Mouse (Mus musculus) myocyte (in vitro differentiated cells): ENCODE data around the gene Fkbp15.

Source experiments
- CEBPB ChIP-seq: IDR thresholded peaks from 2 replicates; pipeline ENCODE4 v1.6.1; 2011; ENCODE audit warnings: mild to moderate bottlenecking, moderate library complexity; ENCODE audit not compliant: poor library complexity, insufficient read depth, severe bottlenecking
- POLR2A ChIP-seq: IDR thresholded peaks from one replicate; pipeline ENCODE4 v1.6.1; 2011; ENCODE audit warnings: low read depth, mild to moderate bottlenecking, control low read depth, moderate library complexity; ENCODE audit not compliant: insufficient read length
- TCF12 ChIP-seq: IDR thresholded peaks from one replicate; pipeline ENCODE4 v1.6.1; 2011; ENCODE audit warnings: mild to moderate bottlenecking, control low read depth; ENCODE audit not compliant: poor library complexity, insufficient read depth, severe bottlenecking
- USF1 ChIP-seq: IDR thresholded peaks from one replicate; pipeline ENCODE4 v1.6.1; 2011; ENCODE audit warnings: low read depth, mild to moderate bottlenecking, control low read depth, moderate library complexity

GRCm38 (mm10) chr4:62286257-62286991 is 73.9 kb downstream of the Fkbp15 start:
- TF ChIP-seq CEBPB = no peak
- TF ChIP-seq USF1 = peak; percentile 92
- peak; percentile 84 for TF ChIP-seq POLR2A
- no peak for TF ChIP-seq TCF12
